Mouse (Mus musculus): Measurements from ENCODE around the gene Agmo. TPM values are rescaled to one million over a fixed set of nuclear protein-coding genes. Genes with fewer than 3 reads are reported as not detected.
A peak's percentile ranks its signal among the peaks of the same experiment; 100 is the strongest.

Agmo gene
- 7.4 and 7.6 TPM in 2 replicates for polyA plus RNA-seq (2016; fragmentation: Nextera tagmentation; extraction: Ambion mirVana)

DNA sequence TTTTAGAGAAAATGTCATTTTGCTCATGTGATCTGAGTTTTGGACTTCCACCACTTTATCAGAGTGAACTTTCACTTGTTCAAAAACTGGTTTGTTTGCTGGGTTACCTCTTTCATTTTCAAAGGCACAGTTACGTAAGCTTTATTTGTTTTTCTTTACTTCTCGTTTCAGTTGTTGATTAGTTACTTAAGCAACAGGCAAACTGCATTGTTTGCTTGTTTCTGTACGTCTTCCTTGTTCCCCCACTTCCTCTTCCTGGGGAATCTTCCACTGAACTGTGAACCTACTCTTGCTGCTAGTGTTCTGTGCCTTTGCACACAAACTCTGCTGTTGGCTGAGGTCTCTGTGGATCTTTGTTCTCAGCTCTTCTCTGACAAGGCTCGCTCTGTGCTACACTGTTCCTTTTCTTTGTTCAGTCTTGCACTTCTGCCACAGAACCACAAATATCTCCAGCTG is at the start of gene Agmo:
Agmo (plus strand) TSS at position 76 of the 456 bp plus-strand sequence.
- H3K4me2 ChIP-seq: peak within 1 kb of the TSS; percentile 35
- H3K27me3 ChIP-seq (replicated peaks): no peaks in the 10 kb centered on the region
- peak; percentile 68; the same call in 1 of the 2 replicates for ATAC-seq
- H3K9me3 ChIP-seq (replicated peaks): no peaks in the 10 kb centered on the region
- no peaks in the 10 kb centered on the region for H3K36me3 ChIP-seq
- no peak within 1 kb of the TSS for H3K9ac ChIP-seq
- peak within 1 kb of the TSS; percentile 58; the same call in 1 of the 2 replicates for H3K27ac ChIP-seq
- H3K4me3 ChIP-seq: no peak within 1 kb of the TSS
- H3K4me1 ChIP-seq: no peaks in the 10 kb centered on the region
- WGBS (ENCODE audit: insufficient replicate concordance): 33% methylated on average over 4 of the region's 4 CpGs

- WGBS (ENCODE audit: insufficient replicate concordance): 49% methylated on average over 1 of the region's 1 CpGs
- Histone ChIP-seq H3K27me3 (replicated peaks) (no peaks in the 10 kb centered on the region), H3K9me3 (replicated peaks) (no peaks in the 10 kb centered on the region), H3K4me1 (no peaks in the 10 kb centered on the region), H3K9ac (no peak overlapping the region), H3K4me3 (no peak overlapping the region), H3K4me2 (no peak overlapping the region), H3K36me3 (no peaks in the 10 kb centered on the region), H3K27ac (no peak overlapping the region)
- ATAC-seq: no peak
Measured at GRCm38 (mm10) chr12:37231119-37231518, 10.3 kb upstream of the Agmo start.

- Histone ChIP-seq H3K27ac (no peak overlapping the region), H3K36me3 (no peaks in the 10 kb centered on the region), H3K9me3 (replicated peaks) (no peaks in the 10 kb centered on the region), H3K27me3 (replicated peaks) (no peaks in the 10 kb centered on the region), H3K9ac (no peak overlapping the region), H3K4me3 (no peak overlapping the region), H3K4me2 (no peak overlapping the region), H3K4me1 (no peaks in the 10 kb centered on the region)
- peak; percentile 40 for ATAC-seq
- WGBS (ENCODE audit: insufficient replicate concordance): 60% methylated on average over 5 of the region's 5 CpGs
Measured at GRCm38 (mm10) chr12:37240975-37241565, 371 bp upstream of the Agmo start.

DNA sequence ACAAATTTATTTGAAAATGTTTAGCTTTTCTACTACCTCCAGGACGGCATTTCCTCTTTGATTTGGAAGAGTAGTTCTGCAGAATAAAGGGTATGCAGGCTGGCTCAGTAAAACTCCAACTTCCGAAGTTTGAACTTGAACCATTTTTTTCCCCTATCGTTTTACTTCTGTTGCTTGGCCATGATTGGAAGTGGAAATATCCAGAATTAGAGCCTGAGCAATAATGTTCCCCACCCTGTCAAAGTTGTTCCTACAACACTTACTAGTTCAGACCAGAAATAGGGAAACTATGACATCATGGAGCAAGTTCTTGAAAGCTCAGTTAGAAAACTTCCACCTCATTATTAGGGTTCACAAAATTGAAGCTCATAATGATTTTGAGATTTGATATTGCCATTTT is 1.0 kb downstream of the Agmo start:
- no peaks in the 10 kb centered on the region for H3K4me1 ChIP-seq
- H3K9ac ChIP-seq: no peak overlapping the region
- no peak overlapping the region for H3K4me3 ChIP-seq
- peak overlapping the region; percentile 16; the same call in 1 of the 2 replicates for H3K4me2 ChIP-seq
- 55% methylated on average over 3 of the region's 3 CpGs for WGBS (ENCODE audit: insufficient replicate concordance)
- no peak overlapping the region for H3K27ac ChIP-seq
- no peaks in the 10 kb centered on the region for H3K9me3 ChIP-seq (replicated peaks)
- H3K27me3 ChIP-seq (replicated peaks): no peaks in the 10 kb centered on the region
- no peaks in the 10 kb centered on the region for H3K36me3 ChIP-seq
- no peak for ATAC-seq

DNA sequence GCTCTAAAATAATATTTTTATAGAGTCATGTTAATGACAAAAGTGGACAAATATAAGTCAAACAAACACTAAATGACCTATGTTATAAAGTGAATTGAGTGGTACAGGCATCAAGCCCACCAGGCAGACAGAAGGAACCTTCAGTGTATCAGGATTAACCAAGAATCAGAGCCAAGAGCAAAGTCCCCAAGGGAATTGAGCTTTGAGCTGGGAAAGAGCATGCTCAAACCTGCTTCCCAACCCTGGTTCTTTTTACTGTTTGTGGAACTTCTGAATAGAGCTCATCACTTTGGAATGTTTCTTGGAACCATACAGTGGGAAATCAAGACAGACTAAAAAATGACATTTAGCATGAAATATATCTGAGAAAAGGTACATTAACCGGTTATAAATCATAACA is 3.4 kb downstream of the Agmo start:
- Histone ChIP-seq H3K4me3 (no peak overlapping the region), H3K9me3 (replicated peaks) (no peaks in the 10 kb centered on the region), H3K4me2 (no peak overlapping the region), H3K36me3 (no peaks in the 10 kb centered on the region), H3K9ac (no peak overlapping the region), H3K27me3 (replicated peaks) (no peaks in the 10 kb centered on the region), H3K27ac (no peak overlapping the region), H3K4me1 (no peaks in the 10 kb centered on the region)
- 76% methylated on average over 1 of the region's 1 CpGs for WGBS (ENCODE audit: insufficient replicate concordance)
- no peak for ATAC-seq

GRCm38 (mm10) chr12:37251688-37252087 is 10.2 kb downstream of the Agmo start:
- Histone ChIP-seq H3K27me3 (replicated peaks) (no peaks in the 10 kb centered on the region), H3K9ac (no peak overlapping the region), H3K9me3 (replicated peaks) (no peaks in the 10 kb centered on the region), H3K36me3 (no peaks in the 10 kb centered on the region), H3K4me1 (no peaks in the 10 kb centered on the region), H3K4me3 (no peak overlapping the region), H3K4me2 (no peak overlapping the region), H3K27ac (no peak overlapping the region)
- whole genome bisulfite sequencing (ENCODE audit: insufficient replicate concordance): 77% methylated on average over 5 of the region's 5 CpGs
- no peak for ATAC-seq

DNA sequence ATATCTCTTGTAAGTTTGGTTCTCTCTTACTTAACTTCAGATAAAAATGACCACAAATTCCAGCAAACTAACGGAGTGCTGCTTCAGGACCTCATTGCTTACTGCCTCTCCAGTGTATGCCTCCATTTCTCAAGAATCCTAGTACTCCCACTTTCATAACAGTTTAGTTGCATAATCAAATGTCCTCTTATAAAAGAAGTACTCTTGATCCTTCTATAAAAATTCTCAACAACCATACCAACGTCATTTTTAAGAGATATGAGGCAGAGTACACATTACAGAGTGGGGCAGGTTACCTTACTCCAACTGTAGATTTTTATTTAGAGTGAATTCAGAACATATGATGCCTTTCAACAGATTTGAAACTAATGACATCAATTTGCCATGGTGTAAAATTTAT is 15.7 kb downstream of the Agmo start:
- H3K4me1 ChIP-seq: no peaks in the 10 kb centered on the region
- no peaks in the 10 kb centered on the region for H3K9me3 ChIP-seq (replicated peaks)
- ATAC-seq: no peak
- no peak overlapping the region for H3K4me3 ChIP-seq
- H3K9ac ChIP-seq: no peak overlapping the region
- H3K27ac ChIP-seq: no peak overlapping the region
- H3K27me3 ChIP-seq (replicated peaks): no peaks in the 10 kb centered on the region
- H3K36me3 ChIP-seq: no peaks in the 10 kb centered on the region
- no peak overlapping the region for H3K4me2 ChIP-seq
- WGBS (ENCODE audit: insufficient replicate concordance): 35% methylated on average over 2 of the region's 2 CpGs

GRCm38 (mm10) chr12:37259771-37260528 is 18.5 kb downstream of the Agmo start:
- H3K9me3 ChIP-seq (replicated peaks): no peaks in the 10 kb centered on the region
- no peaks in the 10 kb centered on the region for H3K4me1 ChIP-seq
- H3K4me3 ChIP-seq: no peak overlapping the region
- no peak overlapping the region for H3K27ac ChIP-seq
- no peaks in the 10 kb centered on the region for H3K27me3 ChIP-seq (replicated peaks)
- no peak overlapping the region for H3K4me2 ChIP-seq
- H3K36me3 ChIP-seq: no peaks in the 10 kb centered on the region
- ATAC-seq: no peak
- no peak overlapping the region for H3K9ac ChIP-seq

- Histone ChIP-seq H3K36me3 (no peaks in the 10 kb centered on the region), H3K4me2 (no peak overlapping the region), H3K9ac (no peak overlapping the region), H3K27ac (no peak overlapping the region), H3K4me1 (no peaks in the 10 kb centered on the region), H3K9me3 (replicated peaks) (no peaks in the 10 kb centered on the region), H3K27me3 (replicated peaks) (no peaks in the 10 kb centered on the region), H3K4me3 (no peak overlapping the region)
- no peak for ATAC-seq
- 67% methylated on average over 3 of the region's 3 CpGs for WGBS (ENCODE audit: insufficient replicate concordance)
Measured at GRCm38 (mm10) chr12:37263685-37264084, 22.2 kb downstream of the Agmo start.

- no peak overlapping the region for H3K27ac ChIP-seq
- 44% methylated on average over 6 of the region's 6 CpGs for WGBS (ENCODE audit: insufficient replicate concordance)
- H3K4me1 ChIP-seq: no peaks in the 10 kb centered on the region
- H3K4me2 ChIP-seq: no peak overlapping the region
- H3K9ac ChIP-seq: no peak overlapping the region
- ATAC-seq: no peak
- H3K27me3 ChIP-seq (replicated peaks): no peaks in the 10 kb centered on the region
- no peak overlapping the region for H3K4me3 ChIP-seq
- H3K36me3 ChIP-seq: no peaks in the 10 kb centered on the region
- no peaks in the 10 kb centered on the region for H3K9me3 ChIP-seq (replicated peaks)
Measured at GRCm38 (mm10) chr12:37268636-37269152, 27.3 kb downstream of the Agmo start.

GRCm38 (mm10) chr12:37272660-37273059 is 31.2 kb downstream of the Agmo start:
- H3K4me3 ChIP-seq: no peak overlapping the region
- no peak overlapping the region for H3K4me2 ChIP-seq
- 59% methylated on average over 3 of the region's 3 CpGs for WGBS (ENCODE audit: insufficient replicate concordance)
- no peak for ATAC-seq
- H3K27me3 ChIP-seq (replicated peaks): no peaks in the 10 kb centered on the region
- no peak overlapping the region for H3K27ac ChIP-seq
- no peaks in the 10 kb centered on the region for H3K4me1 ChIP-seq
- H3K9ac ChIP-seq: no peak overlapping the region
- H3K36me3 ChIP-seq: no peaks in the 10 kb centered on the region
- no peaks in the 10 kb centered on the region for H3K9me3 ChIP-seq (replicated peaks)

DNA sequence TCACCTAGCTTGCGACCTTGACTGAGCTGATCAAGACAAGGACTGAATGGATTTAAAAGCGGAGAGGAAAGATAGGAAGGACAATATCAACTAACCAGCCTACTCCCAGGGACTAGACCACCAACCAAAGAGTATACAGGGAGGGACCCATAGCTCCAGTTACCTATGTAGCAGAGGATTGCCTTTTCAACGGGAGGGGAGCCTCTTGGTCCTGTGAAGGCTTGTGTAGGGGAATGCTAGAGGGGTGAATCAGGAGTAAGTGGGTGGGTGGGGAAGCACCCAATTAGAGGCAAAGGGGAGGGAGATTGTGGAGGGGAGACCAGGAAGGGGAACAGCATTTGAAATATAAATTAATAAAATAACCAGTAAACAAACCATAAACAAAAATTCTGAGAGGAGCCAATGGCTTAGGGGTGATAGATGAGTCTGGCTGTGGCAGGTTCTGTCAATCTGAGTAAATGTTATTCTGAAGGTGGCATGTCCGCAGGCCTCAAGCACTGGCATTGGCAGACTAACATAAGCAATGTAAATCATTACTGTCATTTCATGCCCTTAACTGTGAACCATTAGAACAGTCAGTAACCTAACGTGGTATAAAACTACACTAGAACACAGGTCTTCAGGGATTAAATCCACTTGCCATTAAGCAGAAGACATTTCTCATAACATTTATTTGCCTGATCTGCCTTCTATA is 32.7 kb downstream of the Agmo start:
- no peak for ATAC-seq
- H3K36me3 ChIP-seq: no peaks in the 10 kb centered on the region
- 60% methylated on average over 5 of the region's 5 CpGs for WGBS (ENCODE audit: insufficient replicate concordance)

More for the DNA sequence above, 32.7 kb downstream of the Agmo start:
- Histone ChIP-seq H3K4me2 (no peak overlapping the region), H3K27me3 (replicated peaks) (no peaks in the 10 kb centered on the region), H3K27ac (no peak overlapping the region), H3K9ac (no peak overlapping the region), H3K4me3 (no peak overlapping the region), H3K4me1 (no peaks in the 10 kb centered on the region), H3K9me3 (replicated peaks) (no peaks in the 10 kb centered on the region)
